Mouse (Mus musculus): Measurements from ENCODE around the gene Phf11a. TPM values are rescaled to one million over a fixed set of nuclear protein-coding genes. Genes with fewer than 3 reads are reported as not detected.
"Not testable (repeated sequence)": the region's sequence is repeated elsewhere in the genome, so short reads cannot be mapped to it uniquely, and the experiment has no call there.

Gene Phf11a
- 0.27 TPM in 1 of 2 replicates, not detected in the other for polyA plus RNA-seq (2014; fragmentation: Nextera tagmentation; extraction: Ambion mirVana)

DNA sequence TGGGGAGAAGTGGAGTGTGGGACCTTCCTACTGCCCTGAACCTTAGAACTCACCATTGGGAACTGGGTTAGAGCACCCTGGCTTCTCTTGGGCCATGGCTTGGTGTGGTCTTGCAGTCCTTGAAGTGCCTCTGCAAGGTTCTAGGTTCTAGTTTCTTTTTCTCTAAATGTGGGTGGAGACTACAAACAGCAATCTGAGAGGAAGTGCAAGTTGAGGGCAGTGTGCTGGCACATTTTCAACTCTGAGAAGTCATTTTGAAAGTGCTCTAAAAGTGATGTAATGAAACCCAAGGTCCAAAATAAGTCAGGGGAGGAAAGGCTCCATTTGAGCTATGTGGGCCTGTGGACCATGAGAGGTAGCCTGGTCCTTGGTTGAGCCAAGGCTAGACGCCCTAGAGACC lies at the start of gene Phf11a:
Gene Phf11a, minus strand, starts transcription at position 132 of the 400 bp plus-strand sequence.
- WGBS, result 65% methylated on average over 1 of the region's 1 CpGs
- not testable (repeated sequence) for H3K9me3 ChIP-seq (ENCODE audit: low read depth, low read length); H3K4me1 ChIP-seq (ENCODE audit: insufficient read depth); H3K9ac ChIP-seq; H3K4me3 ChIP-seq (ENCODE audit: low read depth, low read length); H3K4me2 ChIP-seq; ATAC-seq (ENCODE audit: insufficient read depth); H3K27me3 ChIP-seq (ENCODE audit: insufficient read depth, low read length); H3K36me3 ChIP-seq (ENCODE audit: insufficient read depth); DNase-seq; H3K27ac ChIP-seq (ENCODE audit: low read depth)

DNA sequence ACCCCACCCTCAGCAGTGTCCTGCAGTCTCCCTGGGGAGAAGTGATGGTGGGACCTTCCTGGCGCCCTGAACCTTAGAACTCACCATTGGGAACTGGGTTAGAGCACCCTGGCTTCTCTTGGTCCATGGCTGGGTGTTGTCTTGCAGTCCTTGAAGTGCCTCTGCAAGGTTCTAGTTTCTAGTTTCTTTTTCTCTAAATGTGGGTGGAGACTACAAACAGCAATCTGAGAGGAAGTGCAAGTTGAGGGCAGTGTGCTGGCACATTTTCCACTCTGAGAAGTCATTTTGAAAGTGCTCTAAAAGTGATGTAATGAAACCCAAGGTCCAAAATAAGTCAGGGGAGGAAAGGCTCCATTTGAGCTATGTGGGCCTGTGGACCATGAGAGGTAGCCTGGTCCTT lies 43.9 kb upstream of the Phf11a start, which contains the start of gene Phf11b:
Gene Phf11b, minus strand, starts transcription at position 163 of the 400 bp plus-strand sequence.
- H3K4me2 ChIP-seq; H3K4me3 ChIP-seq (ENCODE audit: low read depth, low read length); H3K4me1 ChIP-seq (ENCODE audit: insufficient read depth); DNase-seq; H3K9ac ChIP-seq; H3K27ac ChIP-seq (ENCODE audit: low read depth); H3K9me3 ChIP-seq (ENCODE audit: low read depth, low read length); ATAC-seq (ENCODE audit: insufficient read depth); H3K27me3 ChIP-seq (ENCODE audit: insufficient read depth, low read length); H3K36me3 ChIP-seq (ENCODE audit: insufficient read depth): not testable (repeated sequence)
- 58% methylated on average over 1 of the region's 1 CpGs for WGBS

DNA sequence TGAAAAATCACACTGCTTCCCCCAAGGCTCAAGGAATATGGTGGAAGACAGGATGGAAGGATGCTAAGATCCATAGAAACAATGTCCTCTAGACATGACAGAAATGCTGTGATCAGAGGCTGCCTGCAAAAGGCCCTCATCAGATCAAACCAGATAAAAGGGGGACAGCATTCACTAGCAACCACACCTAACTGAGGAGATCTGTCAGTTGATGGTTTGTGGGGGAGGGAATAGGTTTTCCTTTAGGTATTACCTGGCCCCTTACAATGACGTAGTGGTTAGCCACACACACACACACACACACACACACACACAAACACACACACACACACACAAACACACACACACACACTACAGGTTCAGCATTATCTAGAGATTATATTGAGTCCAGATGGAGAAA lies 42.2 kb upstream of the Phf11a start:
- H3K4me3 ChIP-seq (ENCODE audit: low read depth, low read length), result no peak overlapping the region
- H3K27ac ChIP-seq (ENCODE audit: low read depth), result no peak overlapping the region
- no peak overlapping the region for H3K9ac ChIP-seq
- TF ChIP-seq CTCF (IDR thresholded peaks at IDR 0.05; ENCODE audit: low read depth), result no peak
- ATAC-seq (ENCODE audit: insufficient read depth) (no peak), DNase-seq (no peak)
- H3K4me2 ChIP-seq, result no peak overlapping the region
- H3K27me3 ChIP-seq (ENCODE audit: insufficient read depth, low read length), result no peaks in the 10 kb centered on the region
- no peaks in the 10 kb centered on the region for H3K4me1 ChIP-seq (ENCODE audit: insufficient read depth)
- H3K9me3 ChIP-seq (ENCODE audit: low read depth, low read length), result no peaks in the 10 kb centered on the region
- 67% methylated on average over 1 of the region's 1 CpGs for WGBS
- no peaks in the 10 kb centered on the region for H3K36me3 ChIP-seq (ENCODE audit: insufficient read depth)

GRCm38 (mm10) chr14:59336056-59336455 lies 38.7 kb upstream of the Phf11a start:
- H3K4me3 ChIP-seq (ENCODE audit: low read depth, low read length); H3K27ac ChIP-seq (ENCODE audit: low read depth); H3K9me3 ChIP-seq (ENCODE audit: low read depth, low read length); H3K4me2 ChIP-seq; ATAC-seq (ENCODE audit: insufficient read depth); H3K4me1 ChIP-seq (ENCODE audit: insufficient read depth); DNase-seq; H3K36me3 ChIP-seq (ENCODE audit: insufficient read depth); H3K27me3 ChIP-seq (ENCODE audit: insufficient read depth, low read length); H3K9ac ChIP-seq: not testable (repeated sequence)
- 85% methylated on average over 3 of the region's 3 CpGs for WGBS

GRCm38 (mm10) chr14:59330499-59330898 lies 33.2 kb upstream of the Phf11a start:
- H3K4me1 ChIP-seq (ENCODE audit: insufficient read depth); H3K27me3 ChIP-seq (ENCODE audit: insufficient read depth, low read length); H3K36me3 ChIP-seq (ENCODE audit: insufficient read depth); H3K9me3 ChIP-seq (ENCODE audit: low read depth, low read length); H3K27ac ChIP-seq (ENCODE audit: low read depth); H3K4me2 ChIP-seq; ATAC-seq (ENCODE audit: insufficient read depth); H3K4me3 ChIP-seq (ENCODE audit: low read depth, low read length); H3K9ac ChIP-seq: not testable (repeated sequence)
- 26% methylated on average over 3 of the region's 3 CpGs for WGBS
- peak; percentile 54 for TF ChIP-seq CTCF (IDR thresholded peaks at IDR 0.05; ENCODE audit: low read depth)
- DNase-seq, result peak; percentile 52

DNA sequence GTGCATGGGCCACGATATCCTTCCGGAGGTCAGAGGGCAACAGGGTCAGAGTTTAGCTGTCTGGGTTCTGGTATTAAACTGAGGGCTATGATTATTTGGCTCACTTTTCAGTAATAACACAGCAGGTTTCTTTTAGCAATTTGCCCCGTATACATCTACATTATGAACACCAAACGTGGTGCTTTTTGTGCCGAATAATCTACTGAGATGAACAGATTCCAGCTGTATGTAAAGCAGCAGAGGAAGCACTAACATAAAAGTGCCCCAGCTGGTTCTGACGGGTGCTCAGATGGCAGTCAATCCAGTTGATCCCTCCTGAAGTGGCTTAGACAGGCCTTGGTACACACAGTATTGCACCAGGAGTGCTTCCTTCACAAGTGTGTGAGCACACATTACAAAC lies 22.6 kb upstream of the Phf11a start:
- WGBS, result 68% methylated on average over 6 of the region's 6 CpGs
- H3K4me2 ChIP-seq; H3K9me3 ChIP-seq (ENCODE audit: low read depth, low read length); ATAC-seq (ENCODE audit: insufficient read depth); H3K4me1 ChIP-seq (ENCODE audit: insufficient read depth); H3K36me3 ChIP-seq (ENCODE audit: insufficient read depth); H3K27me3 ChIP-seq (ENCODE audit: insufficient read depth, low read length); H3K4me3 ChIP-seq (ENCODE audit: low read depth, low read length); H3K27ac ChIP-seq (ENCODE audit: low read depth); H3K9ac ChIP-seq: not testable (repeated sequence)
- peak; percentile 3 for DNase-seq

GRCm38 (mm10) chr14:59319036-59319435 lies 21.7 kb upstream of the Phf11a start:
- not testable (repeated sequence) for H3K27ac ChIP-seq (ENCODE audit: low read depth); H3K4me2 ChIP-seq; H3K36me3 ChIP-seq (ENCODE audit: insufficient read depth); H3K9me3 ChIP-seq (ENCODE audit: low read depth, low read length); H3K4me1 ChIP-seq (ENCODE audit: insufficient read depth); H3K4me3 ChIP-seq (ENCODE audit: low read depth, low read length); DNase-seq; H3K27me3 ChIP-seq (ENCODE audit: insufficient read depth, low read length); H3K9ac ChIP-seq; ATAC-seq (ENCODE audit: insufficient read depth)
- 89% methylated on average over 3 of the region's 3 CpGs for WGBS

DNA sequence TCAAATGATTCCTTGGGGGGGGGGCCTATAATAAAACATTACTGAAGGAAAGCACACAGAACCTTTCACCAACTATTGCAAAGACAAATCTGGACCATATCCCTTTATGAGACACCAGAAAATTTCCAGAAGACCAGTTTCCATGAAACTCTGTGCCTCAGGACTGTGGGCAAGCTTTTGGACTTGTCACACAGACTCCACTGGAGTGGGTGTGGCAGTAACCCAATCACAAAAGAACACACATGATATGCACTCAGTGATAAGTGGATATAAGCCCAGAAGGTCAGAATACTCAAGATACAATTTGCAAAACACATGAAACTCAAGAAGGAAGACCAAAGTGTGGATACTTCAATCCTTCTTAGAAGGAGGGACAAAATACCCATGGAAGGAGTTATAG lies 5.6 kb downstream of the Phf11a start:
- DNase-seq; H3K9me3 ChIP-seq (ENCODE audit: low read depth, low read length); H3K4me3 ChIP-seq (ENCODE audit: low read depth, low read length); ATAC-seq (ENCODE audit: insufficient read depth); H3K36me3 ChIP-seq (ENCODE audit: insufficient read depth); H3K4me2 ChIP-seq; H3K4me1 ChIP-seq (ENCODE audit: insufficient read depth); H3K27ac ChIP-seq (ENCODE audit: low read depth); H3K27me3 ChIP-seq (ENCODE audit: insufficient read depth, low read length); H3K9ac ChIP-seq: not testable (repeated sequence)

DNA sequence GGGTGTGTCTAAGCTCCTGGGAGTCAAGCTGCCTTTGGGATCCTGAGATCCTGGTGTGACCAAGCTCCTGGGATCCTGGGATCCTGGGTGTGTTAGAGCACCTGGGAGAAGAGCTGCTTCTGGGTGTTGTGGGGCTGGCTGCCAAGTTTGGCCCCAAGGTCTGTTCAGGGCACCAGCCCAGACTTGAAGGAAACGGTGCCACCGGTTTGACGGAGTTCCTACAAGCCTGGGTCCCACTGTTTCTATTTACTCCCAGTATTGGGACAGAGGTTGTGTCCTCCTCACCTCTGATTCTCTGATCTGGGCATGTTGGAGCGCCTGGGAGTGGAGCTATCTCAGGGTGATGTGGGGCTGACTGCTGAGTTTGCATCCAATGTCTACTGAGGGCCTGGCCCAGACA lies 22.4 kb downstream of the Phf11a start:
- not testable (repeated sequence) for H3K27ac ChIP-seq (ENCODE audit: low read depth); H3K36me3 ChIP-seq (ENCODE audit: insufficient read depth); H3K4me1 ChIP-seq (ENCODE audit: insufficient read depth); H3K4me3 ChIP-seq (ENCODE audit: low read depth, low read length); H3K9ac ChIP-seq; H3K4me2 ChIP-seq; H3K27me3 ChIP-seq (ENCODE audit: insufficient read depth, low read length); ATAC-seq (ENCODE audit: insufficient read depth); H3K9me3 ChIP-seq (ENCODE audit: low read depth, low read length); DNase-seq
- WGBS, result 81% methylated on average over 4 of the region's 4 CpGs
